Mouse (Mus musculus) left cerebral cortex, postnatal 10 days (tissue): ENCODE data around the gene Glis3. TPM values are rescaled to one million over a fixed set of nuclear protein-coding genes. Genes with fewer than 3 reads are reported as not detected.
A peak's percentile ranks its signal among the peaks of the same experiment; 100 is the strongest.

Experiments used
- DNase-seq, 2 experiments: peaks; one replicate each; pipeline ENCODE4 v3.0.0; 2021 to 2022; ENCODE audit warnings: low spot score in 2 of 2, mixed read lengths in 1 of 2; ENCODE audit errors: extremely low spot score in 1 of 2
- intact Hi-C: fragments of 180-260 bp; cut with DNase I; formaldehyde crosslinking; loops from one replicate; pipeline ENCODE4 v1.15.1; 2025
- total RNA-seq, 2 experiments: library from RNA; stranded (reverse); gene quantifications; 2 replicates each; pipeline ENCODE4 v1.2.3; 2021

Gene Glis3
- total RNA-seq, 2 experiments from 2014 or later, result 5.3 to 6.5 TPM

- intact Hi-C loops, result no loop called here
- DNase-seq, result peak; percentile 27 to 43
Measured at GRCm38 (mm10) chr19:28436457-28437148, 243.3 kb downstream of the Glis3 start.

GRCm38 (mm10) chr19:28428220-28428816, 251.6 kb downstream of the Glis3 start:
- intact Hi-C loops, result no loop called here
- DNase-seq, result no peak

DNA sequence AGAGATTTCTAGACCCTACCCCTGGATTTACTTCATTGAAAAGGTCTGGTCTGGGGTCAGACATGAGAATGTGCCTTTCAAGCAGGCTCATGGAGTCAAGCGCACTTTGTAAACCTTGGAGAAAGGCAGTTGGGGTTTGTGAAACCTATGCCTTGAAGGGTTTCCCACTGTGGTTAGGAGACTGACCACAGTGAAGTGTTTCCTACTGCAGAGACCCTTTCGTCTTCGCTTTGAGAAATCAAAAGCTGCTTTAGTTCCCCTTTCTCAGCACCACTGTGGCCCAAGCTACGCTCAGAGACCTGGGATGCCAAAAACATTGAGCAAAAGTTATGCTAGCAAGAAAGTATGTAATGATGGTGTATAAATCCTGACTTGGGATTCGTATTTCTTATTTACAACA, 255.7 kb downstream of the Glis3 start:
- intact Hi-C loops, result no loop called here
- DNase-seq, result no peak

GRCm38 (mm10) chr19:28422939-28423338, 256.9 kb downstream of the Glis3 start:
- DNase-seq, result no peak
- intact Hi-C loops, result no loop called here

- intact Hi-C loops, result no loop called here
- no peak for DNase-seq
Measured at GRCm38 (mm10) chr19:28416069-28416468, 263.8 kb downstream of the Glis3 start.

DNA sequence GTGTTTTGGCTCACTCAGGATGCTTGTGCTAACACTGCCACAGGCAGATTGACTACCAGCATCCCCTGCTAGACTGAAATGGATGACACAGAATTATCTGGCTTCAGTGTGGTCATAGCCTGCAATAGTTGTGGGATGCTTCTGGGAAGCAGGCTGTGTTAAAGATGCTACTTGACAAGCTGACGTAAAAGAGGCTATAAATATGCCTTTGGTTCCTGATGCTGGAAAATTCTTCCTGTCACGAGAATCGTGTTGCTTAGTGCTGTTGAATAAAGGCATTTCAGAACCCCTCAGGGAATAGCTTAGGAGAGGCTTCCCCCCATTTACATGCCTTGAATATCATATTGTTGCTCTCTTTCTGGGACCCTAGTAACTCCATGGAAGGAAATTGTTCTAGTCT, 271.1 kb downstream of the Glis3 start:
- DNase-seq, result peak in 1 of 2 experiments; percentile 23
- intact Hi-C loops, result no loop called here

DNA sequence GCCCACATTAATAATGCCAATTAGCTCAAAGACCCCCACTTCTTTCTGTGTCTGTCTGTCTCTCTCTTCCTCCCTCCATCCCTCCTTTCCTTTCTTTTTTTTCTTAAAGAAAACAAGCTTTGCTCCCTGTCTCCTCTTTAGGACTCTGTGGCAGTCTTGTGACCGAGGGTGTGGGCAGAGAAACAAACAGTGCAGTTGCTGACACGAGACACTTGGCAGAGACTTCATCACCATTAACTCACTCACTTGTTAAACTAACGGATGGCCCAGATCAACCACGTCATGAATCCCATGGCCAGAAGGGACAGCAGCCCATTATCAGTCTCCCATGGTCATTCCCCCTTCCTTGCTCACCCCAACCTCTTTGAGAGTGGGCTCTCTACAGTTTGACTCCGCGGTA, 276.9 kb downstream of the Glis3 start:
- intact Hi-C loops, result no loop called here
- DNase-seq, result no peak

GRCm38 (mm10) chr19:28395584-28395861, 284.4 kb downstream of the Glis3 start:
- no peak for DNase-seq

GRCm38 (mm10) chr19:28394826-28395583, 284.9 kb downstream of the Glis3 start:
- intact Hi-C loops, result no loop called here
- no peak for DNase-seq

More at GRCm38 (mm10) chr19:28395584-28395861, 284.4 kb downstream of the Glis3 start:
- intact Hi-C loops, result no loop called here

- intact Hi-C loops, result no loop called here
- no peak for DNase-seq
Measured at GRCm38 (mm10) chr19:28393766-28394165, 286.1 kb downstream of the Glis3 start.

GRCm38 (mm10) chr19:28392838-28393237, 287.0 kb downstream of the Glis3 start:
- intact Hi-C loops, result no loop called here
- DNase-seq, result no peak

DNA sequence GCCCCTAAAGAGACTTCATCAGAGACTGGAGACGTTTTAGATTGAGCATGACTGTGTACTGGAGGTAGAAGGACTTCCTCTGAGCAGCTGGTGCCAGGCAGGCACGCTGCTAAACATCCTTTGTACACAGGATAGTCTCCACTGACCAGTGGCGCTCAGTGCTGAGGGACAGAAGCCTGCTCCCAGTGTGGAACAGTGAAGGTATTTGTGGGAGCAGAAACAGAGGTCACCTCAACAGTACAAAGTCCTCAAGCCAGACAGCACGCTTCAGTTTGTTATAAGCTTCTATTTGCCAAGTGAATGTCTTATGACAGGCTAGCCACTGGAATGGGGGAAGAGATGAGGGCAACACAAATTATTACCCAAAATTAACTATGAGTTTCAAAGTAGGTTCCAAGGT, 289.0 kb downstream of the Glis3 start:
- intact Hi-C loops, result no loop called here
- no peak for DNase-seq

DNA sequence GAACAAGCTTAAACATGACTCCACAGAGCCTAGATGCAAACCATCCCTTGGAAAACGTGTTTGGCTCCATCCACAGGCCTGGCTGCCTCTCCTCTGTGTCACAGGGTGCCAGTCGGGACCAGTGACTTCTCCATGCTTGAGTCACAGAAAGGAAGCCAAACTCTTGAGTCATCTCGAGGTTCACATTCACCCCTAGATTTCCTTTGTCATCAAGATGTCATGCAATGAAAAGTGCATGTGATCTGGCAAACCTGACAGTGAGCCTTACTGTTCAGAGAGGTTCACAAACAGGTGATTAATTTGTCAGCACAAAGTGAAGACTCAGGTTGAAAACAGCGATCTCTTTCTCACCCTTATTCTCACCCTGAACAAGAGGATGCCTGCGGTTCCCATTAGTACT, 290.7 kb downstream of the Glis3 start:
- no peak for DNase-seq
- intact Hi-C loops, result no loop called here

GRCm38 (mm10) chr19:28383425-28383824, 296.5 kb downstream of the Glis3 start:
- DNase-seq, result no peak
- intact Hi-C loops, result no loop called here

DNA sequence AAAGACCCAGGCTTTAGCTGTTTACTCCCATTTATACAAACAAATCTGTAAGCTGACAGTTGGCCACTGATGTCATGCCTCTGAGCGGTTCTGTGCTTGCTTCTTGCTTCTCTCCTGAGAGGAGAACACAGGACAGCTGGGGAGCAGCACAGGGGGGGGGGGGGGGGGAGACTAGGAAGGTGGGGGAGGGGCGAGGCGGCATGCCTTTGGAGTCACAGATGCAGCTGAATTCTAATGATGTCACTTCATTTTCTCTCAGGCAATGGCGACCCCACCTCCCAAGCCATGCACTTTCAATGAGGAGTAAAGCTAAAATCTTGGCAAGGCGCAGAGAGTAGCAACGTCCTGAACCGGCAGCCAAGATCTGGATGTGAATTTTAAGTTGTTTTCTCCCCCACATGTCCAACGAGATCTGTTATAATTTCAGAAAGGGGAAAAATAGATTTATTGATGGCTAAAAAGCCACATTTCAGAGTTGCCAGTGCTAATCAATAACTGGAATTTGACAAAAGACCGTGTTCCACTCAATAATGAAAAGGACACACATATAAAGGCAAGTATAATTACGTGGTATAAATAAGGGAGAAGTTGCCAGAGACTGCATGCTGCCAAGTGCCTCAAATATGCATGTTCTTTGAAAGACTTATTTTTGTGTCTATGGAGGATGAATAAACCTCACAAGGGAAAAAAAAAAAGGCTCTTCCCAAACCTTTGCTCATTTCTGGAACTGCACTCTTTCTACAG, 297.5 kb downstream of the Glis3 start:
- intact Hi-C loops, result no loop called here
- DNase-seq, result peak; percentile 34 to 39

DNA sequence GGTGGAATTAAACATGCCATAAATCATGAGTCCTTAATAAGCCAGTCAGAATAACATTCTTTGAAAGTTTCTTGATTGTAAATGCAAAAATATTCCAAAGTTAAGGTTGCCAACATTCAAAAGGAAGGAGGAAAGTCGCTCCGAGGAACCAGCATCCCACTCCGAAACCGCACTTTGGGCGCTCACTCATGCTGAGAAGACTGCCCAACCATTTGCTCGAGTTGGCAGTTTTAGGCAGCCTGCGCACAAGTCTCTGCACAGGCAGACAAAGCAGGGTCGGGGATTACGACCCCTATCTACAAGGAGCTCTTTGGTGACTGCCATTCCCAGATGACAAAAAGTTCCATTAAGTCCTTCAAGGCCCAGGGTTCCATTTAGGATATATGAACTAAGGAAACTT, 298.4 kb downstream of the Glis3 start:
- DNase-seq, result peak in 1 of 2 experiments; percentile 28
- intact Hi-C loops, result no loop called here

GRCm38 (mm10) chr19:28380691-28381262, 299.1 kb downstream of the Glis3 start:
- no peak for DNase-seq
- intact Hi-C loops, result no loop called here

- intact Hi-C loops, result no loop called here
- DNase-seq, result no peak
Measured at GRCm38 (mm10) chr19:28377788-28378295, 302.0 kb downstream of the Glis3 start.

GRCm38 (mm10) chr19:28376401-28376800, 303.5 kb downstream of the Glis3 start:
- DNase-seq, result no peak
- intact Hi-C loops, result no loop called here
